Comparison of ENCODE assay signal across 8 mouse cellular contexts in genomic region chr16:4679121-4680018, GRCm38 (mm10). TPM values are rescaled to one million over a fixed set of nuclear protein-coding genes. Genes with fewer than 3 reads are reported as not detected.
DNase-seq lines count a peak whose midpoint lies in the region; ATAC-seq lines count a peak whose summit lies in the region.

Gene Coro7, minus strand, starts transcription at chr16:4679777.

- H3K27ac ChIP-seq in intestine, embryonic 14.5 days (ENCODE audit: low read depth), result peak within 1 kb of the TSS; percentile 51

- peak within 1 kb of the TSS; percentile 55 for H3K9ac ChIP-seq in intestine, embryonic 14.5 days (ENCODE audit: low read length)

- H3K36me3 ChIP-seq in intestine, embryonic 14.5 days (ENCODE audit: control insufficient read depth, insufficient read depth, low read length), result peaks cover 24% of the 10 kb centered on the region

- H3K27me3 ChIP-seq in intestine, embryonic 14.5 days (replicated peaks; ENCODE audit: control insufficient read depth, insufficient read depth, low read length), result no peaks in the 10 kb centered on the region

- peak within 1 kb of the TSS; percentile 71 for H3K4me3 ChIP-seq in intestine, embryonic 14.5 days (ENCODE audit: low read depth, low read length)

- no peaks in the 10 kb centered on the region for H3K9me3 ChIP-seq in intestine, embryonic 14.5 days (ENCODE audit: control insufficient read depth, low read length)

- peak; percentile 75 to 82 for DNase-seq in adrenal gland, adult 18-20 months (ENCODE audit: low spot score in 2 of 2)
- peak; percentile 97 for DNase-seq in embryo, embryonic 11 days
- DNase-seq in gastrocnemius, postnatal 25 days, result peak; percentile 93
- peak; percentile 89 for DNase-seq in intestine, embryonic 14.5 days (ENCODE audit: low spot score)
- peak; percentile 88 to 89 for DNase-seq in left cerebral cortex, postnatal 14 days (ENCODE audit: low spot score in 2 of 2)
- peak; percentile 95 for DNase-seq in mesoderm, embryonic 11.5 days (ENCODE audit: low read depth, low spot score)
- peak; percentile 85 to 89 for DNase-seq in right cerebral cortex, postnatal 36 days (ENCODE audit: low spot score in 2 of 2)
- peak; percentile 96 for DNase-seq in yolk sac, embryonic 10.5 days (ENCODE audit: low spot score)

- peak; percentile 88 for ATAC-seq in intestine, embryonic 14.5 days (replicated peaks; ENCODE audit: low FRiP score, low TSS enrichment, low read depth)

- peak within 1 kb of the TSS; percentile 72 for H3K4me2 ChIP-seq in intestine, embryonic 14.5 days (ENCODE audit: low read length)

- intact Hi-C loops in left cerebral cortex, postnatal 14 days (cut with DNase I), result no loop called here

- WGBS in intestine, embryonic 14.5 days, result under 1% methylated on average over 47 of the region's 47 CpGs

- H3K4me1 ChIP-seq in intestine, embryonic 14.5 days (replicated peaks; ENCODE audit: control insufficient read depth, insufficient read depth, low read length), result peaks cover 8% of the 10 kb centered on the region

RNA-seq across cellular contexts. Expression of gene Coro7, which starts in this region (rescaled TPM):
- 10 to 100 TPM; 21.0 to 25.7 TPM for total RNA-seq in adrenal gland, adult 18-20 months (2021)
- 10 to 100 TPM; 12.9 to 19.0 TPM for total RNA-seq in gastrocnemius, postnatal 25 days (2021)
- polyA plus RNA-seq in intestine, embryonic 14.5 days (2014; fragmentation: Nextera tagmentation; extraction: Ambion mirVana), result 17.8 and 19.3 TPM in 2 replicates
- total RNA-seq in left cerebral cortex, postnatal 14 days (2021), result 10 to 100 TPM; 81.1 to 93.9 TPM

Comparison
In these comparisons a context has a peak if more than half of its experiments do, and no peak if none do; other contexts are left out.
1. Peak in every context shown above with its lines: DNase-seq, ATAC-seq, H3K4me3 ChIP-seq and H3K27ac ChIP-seq.